Mouse (Mus musculus) C2C12 (cell line): ENCODE measurements around the gene Arid5b.

Source experiments
- CEBPB ChIP-seq: IDR thresholded peaks from one replicate; pipeline ENCODE4 v1.6.1; 2011; ENCODE audit warnings: low read depth, mild to moderate bottlenecking, control low read depth, moderate library complexity
- CTCF ChIP-seq: IDR thresholded peaks from one replicate; pipeline ENCODE4 v1.5.1; 2011; ENCODE audit not compliant: control insufficient read depth, insufficient read depth, insufficient read length
- MAX ChIP-seq: IDR thresholded peaks from one replicate; pipeline ENCODE4 v1.6.1; 2011; ENCODE audit warnings: mild to moderate bottlenecking, control low read depth
- MYOD1 ChIP-seq: IDR thresholded peaks from one replicate; pipeline ENCODE4 v1.6.1; 2011; ENCODE audit warnings: low read depth; ENCODE audit not compliant: control insufficient read depth, insufficient read length

DNA sequence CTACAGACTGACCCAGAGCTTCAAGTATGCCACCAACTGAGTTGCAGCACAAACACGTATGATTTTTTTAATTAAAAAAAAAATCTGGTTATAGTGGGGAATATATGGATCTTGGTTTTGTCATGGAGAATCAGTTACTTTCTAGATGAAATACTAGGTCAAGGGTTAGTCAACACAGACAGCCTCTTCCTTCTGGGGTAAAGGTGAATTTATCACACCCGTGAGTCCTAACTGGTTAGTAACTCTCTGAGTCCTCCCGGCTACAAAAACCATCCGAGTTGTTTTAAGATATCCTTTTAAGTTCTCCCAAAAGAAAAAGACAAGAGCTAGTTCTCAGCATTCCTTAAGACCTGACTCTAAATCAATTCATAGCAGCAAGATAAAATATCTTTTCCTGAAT, 99.2 kb downstream of the Arid5b start:
- TF ChIP-seq CTCF, result no peak
- TF ChIP-seq MAX, result no peak
- no peak for TF ChIP-seq MYOD1
- no peak for TF ChIP-seq CEBPB
